Mouse (Mus musculus) hindbrain, embryonic 15.5 days (tissue): ENCODE results near the gene Vmn1r237. TPM values are rescaled to one million over a fixed set of nuclear protein-coding genes. Genes with fewer than 3 reads are reported as not detected.

Source experiments
- ATAC-seq: fragments of 200-750 bp; cut with Nextera tagmentation; 2 replicates; pipeline ENCODE4 v1.8.0; 2017; ENCODE audit warnings: low read depth, moderate number of reproducible peaks, moderate TSS enrichment; ENCODE audit not compliant: low FRiP score
- H3K27ac ChIP-seq: fragments of 300-500 bp; sonication (generic); replicated peaks from 2 replicates; pipeline ENCODE4 v1.5.1; 2015; ENCODE audit warnings: mild to moderate bottlenecking, inconsistent platforms
- H3K27me3 ChIP-seq: fragments of 300-500 bp; sonication (generic); 2 replicates; pipeline ENCODE4 v1.6.1; 2015; ENCODE audit warnings: control low read depth, inconsistent platforms
- H3K36me3 ChIP-seq: fragments of 300-500 bp; sonication (generic); 2 replicates; pipeline ENCODE4 v1.6.1; 2015; ENCODE audit warnings: control low read depth, inconsistent platforms
- H3K4me1 ChIP-seq: fragments of 300-500 bp; sonication (generic); replicated peaks from 2 replicates; pipeline ENCODE4 v1.6.1; 2015; ENCODE audit warnings: control low read depth, inconsistent platforms
- H3K4me2 ChIP-seq: fragments of 300-500 bp; sonication (generic); 2 replicates; pipeline ENCODE4 v1.6.1; 2015; ENCODE audit warnings: moderate library complexity, mild to moderate bottlenecking, inconsistent platforms
- H3K4me3 ChIP-seq: fragments of 300-500 bp; sonication (generic); 2 replicates; pipeline ENCODE4 v1.5.1; 2015; ENCODE audit warnings: mild to moderate bottlenecking, inconsistent platforms
- H3K9ac ChIP-seq: fragments of 300-500 bp; sonication (generic); 2 replicates; pipeline ENCODE4 v1.6.1; 2015; ENCODE audit warnings: inconsistent platforms
- H3K9me3 ChIP-seq: fragments of 300-500 bp; sonication (generic); 2 replicates; pipeline ENCODE4 v1.6.1; 2016; ENCODE audit warnings: control low read depth, inconsistent platforms
- WGBS: fragments of 180-500 bp; shearing (Covaris S2); methylation state at CpG from one replicate; pipeline ENCODE4 v1.1.7; 2015; 5-methylcytosine and 5-hydroxymethylcytosine counted together
- microRNA-seq: library from miRNA; unstranded; fragments of <30 nt; microRNA quantifications from one replicate; pipeline ENCODE4, GENCODE M21; 2016
- polyA plus RNA-seq: library from polyadenylated mRNA; unstranded; fragments of >200 nt; fragmentation: Nextera tagmentation; extraction: Ambion mirVana; gene quantifications from 2 replicates; pipeline ENCODE4 v1.2.1, GENCODE M21; 2015

Gene Vmn1r237
- not detected in 2 replicates for polyA plus RNA-seq

- Histone ChIP-seq H3K36me3 (no peaks in the 10 kb centered on the region), H3K27ac (no peak within 1 kb of the TSS), H3K4me1 (no peaks in the 10 kb centered on the region), H3K27me3 (no peaks in the 10 kb centered on the region), H3K4me2 (no peak within 1 kb of the TSS), H3K9ac (no peak within 1 kb of the TSS), H3K9me3 (no peaks in the 10 kb centered on the region), H3K4me3 (no peak within 1 kb of the TSS)
- ATAC-seq = no peak
Measured at GRCm38 (mm10) chr17:21311565-21311964, at the start of gene Vmn1r237. Gene Vmn1r237 (plus strand): TSS chr17:21311865.

- Histone ChIP-seq H3K9ac (no peak overlapping the region), H3K4me1 (no peaks in the 10 kb centered on the region), H3K27ac (no peak overlapping the region), H3K36me3 (no peaks in the 10 kb centered on the region), H3K4me2 (no peak overlapping the region), H3K27me3 (no peaks in the 10 kb centered on the region), H3K4me3 (no peak overlapping the region), H3K9me3 (no peaks in the 10 kb centered on the region)
- peak; percentile 56; the same call in 1 of the 2 replicates for ATAC-seq
- 13% methylated on average over 4 of the region's 4 CpGs for WGBS
Measured at GRCm38 (mm10) chr17:21272103-21272502, 39.6 kb upstream of the Vmn1r237 start.

DNA sequence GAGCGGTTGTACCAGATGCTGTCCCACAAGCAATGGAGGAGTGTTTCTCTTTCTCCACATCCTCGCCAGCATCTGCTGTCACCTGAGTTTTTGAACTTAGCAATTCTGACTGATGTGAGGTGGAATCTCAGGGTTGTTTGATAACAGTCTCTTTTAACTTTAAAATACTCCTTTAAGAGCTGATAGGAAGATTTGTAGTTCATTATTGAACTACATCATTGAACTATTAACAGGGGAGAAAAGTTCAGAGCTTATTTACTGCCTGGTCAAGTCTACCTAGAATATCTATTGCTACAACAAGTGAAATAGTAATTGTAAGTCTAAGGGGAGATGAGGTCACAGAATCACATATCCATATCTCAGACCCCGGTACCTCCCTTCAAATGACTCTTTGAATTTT lies 29.0 kb upstream of the Vmn1r237 start, which contains the start of gene Vmn1r236:
TSS of gene Vmn1r236 (plus strand) at position 301 of the 400 bp plus-strand sequence.
- Histone ChIP-seq H3K4me3 (no peak within 1 kb of the TSS), H3K36me3 (no peaks in the 10 kb centered on the region), H3K4me1 (no peaks in the 10 kb centered on the region), H3K9ac (no peak within 1 kb of the TSS), H3K27me3 (no peaks in the 10 kb centered on the region), H3K4me2 (no peak within 1 kb of the TSS), H3K9me3 (no peaks in the 10 kb centered on the region), H3K27ac (no peak within 1 kb of the TSS)
- 80% methylated on average over 3 of the region's 3 CpGs for WGBS
- no peak for ATAC-seq

DNA sequence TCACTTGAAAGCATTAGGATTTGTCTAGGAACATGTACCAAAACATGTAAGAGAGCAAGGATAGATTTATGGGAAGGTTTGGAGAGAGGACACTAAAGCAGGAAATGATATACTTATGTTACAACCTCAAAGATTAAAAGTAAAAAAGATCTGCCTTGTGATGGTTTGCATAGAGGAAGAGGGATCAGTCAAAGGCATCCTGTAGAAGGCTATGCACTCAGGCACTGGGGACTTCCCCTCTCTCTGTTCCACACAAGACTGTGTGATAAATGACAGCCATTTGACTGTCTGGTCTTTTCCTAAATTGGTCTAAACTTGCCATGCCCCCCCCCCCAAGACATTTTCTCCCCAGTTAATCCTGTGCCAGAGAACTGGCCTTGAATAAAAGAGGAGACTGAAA lies 27.3 kb upstream of the Vmn1r237 start:
- H3K27ac ChIP-seq = no peak overlapping the region
- H3K4me1 ChIP-seq = no peaks in the 10 kb centered on the region
- H3K9ac ChIP-seq = no peak overlapping the region
- no peaks in the 10 kb centered on the region for H3K27me3 ChIP-seq
- no peak for ATAC-seq
- no peaks in the 10 kb centered on the region for H3K36me3 ChIP-seq
- H3K4me3 ChIP-seq = no peak overlapping the region
- H3K4me2 ChIP-seq = no peak overlapping the region
- no peaks in the 10 kb centered on the region for H3K9me3 ChIP-seq

- no peak overlapping the region for H3K4me2 ChIP-seq
- ATAC-seq = no peak
- H3K27me3 ChIP-seq = no peaks in the 10 kb centered on the region
- no peak overlapping the region for H3K27ac ChIP-seq
- no peak overlapping the region for H3K9ac ChIP-seq
- H3K9me3 ChIP-seq = no peaks in the 10 kb centered on the region
- no peaks in the 10 kb centered on the region for H3K4me1 ChIP-seq
- no peak overlapping the region for H3K4me3 ChIP-seq
- no peaks in the 10 kb centered on the region for H3K36me3 ChIP-seq
Measured at GRCm38 (mm10) chr17:21289695-21290094, 22.0 kb upstream of the Vmn1r237 start.

Small RNAs within 50 kb of the gene (microRNA-seq; reads per million reads assigned to microRNA genes)
- not detected for gene Gm26384

Other genes starting within 250 kb of the Vmn1r237 start
- gene Vmn1r234, start 85.8 kb upstream of the Vmn1r237 start, polyA plus RNA-seq = not detected in 2 replicates
- gene Vmn1r235, start 55.5 kb upstream of the Vmn1r237 start, polyA plus RNA-seq = not detected in 2 replicates
- not detected in 2 replicates for gene Vmn1r236, start 28.9 kb upstream of the Vmn1r237 start, polyA plus RNA-seq
- 4.7 TPM in 2 replicates for gene Zfp677, start 71.9 kb downstream of the Vmn1r237 start, polyA plus RNA-seq
- gene Zfp54, start 111.4 kb downstream of the Vmn1r237 start, polyA plus RNA-seq = 4.4 and 5.7 TPM in 2 replicates
- gene Zfp51, start 138.5 kb downstream of the Vmn1r237 start, polyA plus RNA-seq = 11.7 and 12.7 TPM in 2 replicates
- gene Zfp53, start 177.1 kb downstream of the Vmn1r237 start, polyA plus RNA-seq = 9.4 and 9.5 TPM in 2 replicates
- 2.2 and 2.3 TPM in 2 replicates for gene Zfp52, start 223.7 kb downstream of the Vmn1r237 start, polyA plus RNA-seq